Mouse (Mus musculus) megakaryocyte-erythroid progenitor cell, adult 5-6 weeks (primary cell): ENCODE results near the gene Ndufaf3. TPM values are rescaled to one million over a fixed set of nuclear protein-coding genes. Genes with fewer than 3 reads are reported as not detected.
A peak's percentile ranks its signal among the peaks of the same experiment; 100 is the strongest.
"Not testable (repeated sequence)": the region's sequence is repeated elsewhere in the genome, so short reads cannot be mapped to it uniquely, and the experiment has no call there.

ENCODE experiments used
- ATAC-seq: replicated peaks from 2 replicates; pipeline ENCODE4 v1.8.0; 2016; ENCODE audit warnings: mild to moderate bottlenecking, inconsistent platforms; ENCODE audit not compliant: severe bottlenecking, poor library complexity, low FRiP score, low TSS enrichment
- total RNA-seq, 2 experiments: library from RNA; stranded (forward) in 1 of 2; stranded (reverse) in 1 of 2; fragments of 200-1000, 215-1000 nt in 1 of 2; fragments of >200 nt in 1 of 2; fragmentation: Nextera tagmentation in 1 of 2; gene quantifications; 2 replicates each; pipeline ENCODE4 v1.2.3; 2014 to 2017

The Ndufaf3 gene
- total RNA-seq (2014; fragmentation: Nextera tagmentation) (21.9 and 31.1 TPM in 2 replicates), total RNA-seq (2017) (14.1 and 28.7 TPM in 2 replicates)

DNA sequence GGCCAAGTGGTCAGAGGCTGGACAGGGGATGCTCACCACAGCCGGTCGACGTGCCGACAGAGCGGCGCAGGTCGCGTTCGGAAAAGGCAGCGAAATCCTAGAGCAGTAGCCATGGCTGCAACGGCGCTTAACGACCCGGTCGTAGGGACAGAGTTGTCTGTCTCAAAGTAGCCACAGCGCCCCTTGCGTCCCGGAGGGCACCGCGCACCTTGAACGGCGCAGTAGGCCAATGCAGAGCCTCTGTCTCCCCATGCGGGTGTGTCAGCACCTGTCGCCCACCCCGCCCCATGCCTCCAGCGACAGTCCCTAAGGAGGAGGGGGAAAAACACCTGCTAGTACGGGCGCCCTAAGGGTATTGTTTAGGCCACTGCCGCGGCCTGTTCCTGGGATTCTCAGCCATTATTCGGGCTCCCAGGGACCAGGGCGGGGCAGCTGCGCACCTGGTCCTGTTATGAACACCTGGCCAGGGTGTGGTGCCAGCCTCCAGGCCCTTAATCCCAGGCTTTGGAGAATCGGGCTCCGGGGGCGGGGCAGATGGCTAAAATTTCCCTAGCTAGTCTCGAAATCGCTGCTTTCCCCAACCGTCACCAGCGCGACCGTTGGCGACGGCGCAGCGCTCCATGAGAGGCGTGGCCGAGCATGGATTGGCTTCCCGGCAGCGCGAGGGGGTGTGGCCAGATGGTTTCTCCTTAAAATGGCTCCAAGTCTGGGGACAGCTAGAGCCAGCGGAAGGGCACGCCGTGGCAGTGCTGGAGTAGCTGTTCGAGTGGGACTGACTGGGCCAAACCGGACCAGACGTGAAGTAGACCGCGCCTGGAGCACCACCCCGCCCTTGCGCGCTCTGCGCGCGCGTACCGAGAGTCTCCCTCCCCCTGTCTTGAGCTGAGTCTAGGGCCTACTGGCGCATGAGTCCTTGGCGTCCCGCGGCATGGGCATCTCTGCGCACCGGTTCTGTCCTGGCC is at the start of gene Ndufaf3:
Ndufaf3 (minus strand) TSS at position 620 of the 962 bp plus-strand sequence.
- ATAC-seq: peak; percentile 56

DNA sequence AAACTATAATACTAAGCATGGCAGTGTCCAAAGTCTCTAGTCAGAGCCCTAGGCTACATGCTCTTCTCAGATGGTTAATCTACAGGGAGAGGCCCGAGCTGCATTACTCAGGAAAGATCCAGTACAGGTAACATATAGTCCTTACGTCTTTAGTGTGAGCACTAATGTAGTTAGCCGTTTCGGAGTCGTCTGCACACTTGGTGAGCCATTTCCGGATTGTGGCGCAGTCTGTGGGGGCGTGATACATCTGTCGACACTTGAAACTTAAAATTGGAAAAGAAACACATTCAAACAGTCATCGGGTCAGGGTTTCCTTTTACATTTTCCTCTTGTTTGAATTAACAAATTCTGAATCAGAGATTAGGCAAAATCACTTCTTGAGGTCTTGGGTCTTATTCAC is 44.3 kb upstream of the Ndufaf3 start:
- ATAC-seq: no peak

DNA sequence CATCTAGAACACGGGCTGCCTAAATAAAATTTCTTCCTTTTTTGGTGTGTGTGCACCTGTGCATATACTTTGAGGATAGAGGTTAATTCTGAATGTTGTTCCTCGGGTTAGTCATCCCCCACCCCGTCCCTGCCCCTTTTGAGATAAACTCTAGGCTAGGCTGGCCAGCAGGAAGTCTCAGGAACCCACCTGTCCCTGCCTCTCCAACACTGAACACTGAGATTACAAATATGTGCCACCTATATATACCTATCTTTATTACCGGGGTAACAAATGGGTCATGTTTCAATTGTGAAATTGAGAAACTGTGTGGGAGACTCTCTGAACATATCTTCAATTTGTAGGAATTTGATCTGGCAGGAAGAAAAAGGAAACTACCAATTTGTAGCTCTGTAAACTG is 41.7 kb upstream of the Ndufaf3 start:
- no peak for ATAC-seq

DNA sequence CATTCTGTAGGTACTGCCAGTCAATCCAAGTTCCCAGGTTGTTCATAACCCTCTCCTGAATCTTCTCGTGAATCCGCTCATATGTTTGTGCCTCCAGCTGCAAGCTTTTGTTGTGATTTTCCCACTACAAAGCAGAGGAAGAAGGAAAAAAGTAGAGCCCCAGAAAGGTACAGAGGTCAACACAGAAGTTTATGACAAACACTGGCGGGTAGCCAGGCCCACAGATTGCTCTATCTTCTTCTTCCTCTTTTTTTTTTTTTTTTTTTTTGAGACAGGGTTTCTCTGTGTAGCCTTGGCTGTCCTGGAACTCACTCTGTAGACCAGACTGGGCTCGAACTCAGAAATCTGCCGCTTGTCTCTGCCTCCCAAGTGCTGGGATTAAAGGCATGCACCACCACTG is 40.7 kb upstream of the Ndufaf3 start:
- ATAC-seq: not testable (repeated sequence)

DNA sequence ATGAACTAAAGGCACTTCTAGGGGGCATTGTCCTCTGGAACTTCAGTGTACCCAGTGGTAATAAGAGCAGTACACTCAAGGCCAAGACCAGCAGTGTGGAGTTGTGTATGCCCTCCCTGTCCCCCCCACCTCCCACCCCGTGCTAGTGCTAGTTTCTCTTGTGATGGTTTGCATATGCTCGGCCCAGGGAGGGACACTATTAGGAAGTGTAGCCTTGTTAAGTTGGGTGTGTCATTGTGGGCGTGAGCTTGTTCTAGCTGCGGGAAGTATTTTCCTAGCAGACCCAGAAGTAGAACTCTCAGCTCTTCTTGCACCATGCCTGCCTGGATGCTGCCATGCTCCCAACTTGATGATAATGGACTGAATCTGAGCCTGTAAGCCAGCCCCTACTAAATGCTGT is 34.8 kb upstream of the Ndufaf3 start:
- no peak for ATAC-seq

DNA sequence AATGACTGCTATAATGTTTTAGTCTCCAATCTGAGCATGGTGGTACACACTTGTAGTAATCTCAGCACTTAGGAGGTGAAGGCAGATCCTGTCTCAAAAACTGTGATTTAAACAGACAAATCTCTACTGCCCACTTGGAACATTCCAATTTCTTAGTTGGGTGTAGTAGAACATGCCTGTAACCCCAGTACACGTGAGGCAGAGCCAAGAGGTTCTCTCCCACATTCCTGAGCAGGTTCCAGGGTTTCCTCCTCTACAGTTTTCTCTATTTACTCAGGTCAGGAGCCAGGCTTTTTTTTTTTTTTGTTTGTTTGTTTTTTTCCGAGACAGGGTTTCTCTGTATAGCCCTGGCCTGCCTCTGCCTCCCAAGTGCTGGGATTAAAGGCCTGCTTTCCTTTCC is 32.8 kb upstream of the Ndufaf3 start:
- no peak for ATAC-seq

DNA sequence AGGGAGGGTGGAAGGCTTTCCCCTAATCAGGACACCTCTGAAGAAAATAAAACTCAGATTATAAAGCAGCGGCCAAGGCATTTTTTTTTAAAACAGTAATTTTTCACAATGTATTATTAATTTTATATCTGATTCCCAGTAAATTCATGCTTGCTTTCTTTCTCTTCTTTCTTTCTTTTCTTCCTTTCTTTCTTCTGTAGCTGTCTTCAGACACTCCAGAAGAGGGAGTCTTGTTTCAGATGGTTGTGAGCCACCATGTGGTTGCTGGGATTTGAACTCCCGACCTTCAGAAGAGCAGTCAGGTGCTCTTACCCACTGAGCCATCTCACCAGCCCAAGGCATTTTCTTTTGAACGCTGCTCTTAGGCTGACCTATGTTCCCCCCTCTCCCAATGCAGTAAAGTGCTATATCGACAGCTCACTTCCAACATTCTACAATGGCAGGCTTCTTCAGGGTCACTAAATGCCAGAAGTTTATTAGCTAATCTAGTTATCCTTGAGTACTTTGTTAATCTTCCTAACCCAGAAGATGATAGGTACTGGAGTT is 31.9 kb upstream of the Ndufaf3 start:
- ATAC-seq: no peak

DNA sequence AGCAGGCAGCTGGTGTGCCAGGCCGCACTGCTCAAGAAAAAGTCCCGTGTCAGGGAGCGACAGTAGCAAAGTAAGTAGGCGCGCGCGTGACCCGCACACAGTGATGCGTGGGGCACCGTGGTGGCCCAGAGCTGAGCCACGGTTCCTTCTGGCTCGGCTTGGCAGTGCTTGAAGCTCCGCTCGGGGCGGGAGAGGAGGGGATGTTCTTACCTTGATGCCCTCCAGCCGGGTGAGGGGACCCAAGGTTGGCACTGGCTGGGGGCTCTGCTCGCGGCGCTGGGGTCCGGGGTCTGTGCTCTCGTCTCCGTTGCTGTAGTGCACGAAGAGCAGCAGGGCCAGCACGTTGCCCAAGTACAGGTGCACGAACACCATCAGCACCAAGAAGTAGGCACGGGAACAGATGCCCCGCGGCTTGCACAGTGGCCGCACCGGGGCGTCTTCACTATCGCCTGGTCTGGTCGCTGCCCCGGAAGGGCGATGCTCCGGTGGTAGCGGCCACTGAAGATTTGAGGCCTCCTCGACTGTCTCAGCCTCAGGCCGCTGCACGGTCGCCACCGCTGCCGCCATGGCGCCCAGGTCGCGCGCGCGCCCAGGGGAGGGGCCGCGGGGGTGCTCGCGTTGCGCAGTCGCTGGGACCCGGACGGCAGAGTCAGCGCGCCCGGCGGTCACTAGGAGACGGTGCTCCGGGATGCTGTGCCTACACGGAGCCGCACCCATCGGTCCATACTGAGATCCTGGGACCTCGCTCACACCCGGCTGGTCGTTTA is 29.9 kb upstream of the Ndufaf3 start, which contains the start of gene P4htm:
P4htm (minus strand) TSS at position 670 of the 767 bp plus-strand sequence.
- ATAC-seq: peak; percentile 78

DNA sequence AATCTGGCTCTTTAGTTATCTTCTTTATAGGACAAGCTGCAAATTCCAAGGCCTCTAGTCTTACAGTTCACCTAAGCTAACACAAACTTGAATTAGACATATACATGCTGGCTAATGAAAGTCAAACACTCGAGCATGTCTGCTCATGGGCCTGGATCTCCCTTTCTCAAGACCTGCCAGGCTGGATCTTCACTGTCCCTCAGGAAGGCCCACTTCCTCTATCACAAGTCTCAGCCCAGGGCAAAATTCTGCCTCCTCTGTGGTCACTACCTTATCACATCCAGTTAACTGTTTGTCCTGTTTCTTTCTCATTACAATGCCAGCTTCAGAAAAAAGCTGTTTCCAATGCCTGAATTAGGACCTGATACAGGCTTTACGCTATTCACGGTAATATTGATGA is 27.1 kb upstream of the Ndufaf3 start:
- ATAC-seq: no peak

DNA sequence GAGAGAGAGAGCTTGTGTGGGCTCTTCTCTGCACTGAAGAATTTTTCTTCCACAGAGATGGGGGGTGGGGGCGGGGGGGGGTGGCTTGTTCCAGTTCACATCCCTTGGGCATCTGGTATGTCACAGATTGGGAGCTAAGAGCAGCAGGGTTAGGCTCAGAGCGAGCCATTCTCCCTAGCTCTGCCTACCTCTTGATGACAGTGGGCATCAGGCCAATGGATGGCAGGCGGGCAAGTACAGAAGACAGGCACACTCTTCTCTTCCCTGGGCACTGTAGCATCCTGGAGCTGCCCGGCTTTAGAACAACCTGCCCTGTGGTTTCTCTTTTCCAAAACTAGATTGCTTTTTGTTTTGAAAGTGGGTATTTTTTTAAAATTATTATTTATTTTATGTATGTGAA is 24.2 kb upstream of the Ndufaf3 start:
- ATAC-seq: no peak

DNA sequence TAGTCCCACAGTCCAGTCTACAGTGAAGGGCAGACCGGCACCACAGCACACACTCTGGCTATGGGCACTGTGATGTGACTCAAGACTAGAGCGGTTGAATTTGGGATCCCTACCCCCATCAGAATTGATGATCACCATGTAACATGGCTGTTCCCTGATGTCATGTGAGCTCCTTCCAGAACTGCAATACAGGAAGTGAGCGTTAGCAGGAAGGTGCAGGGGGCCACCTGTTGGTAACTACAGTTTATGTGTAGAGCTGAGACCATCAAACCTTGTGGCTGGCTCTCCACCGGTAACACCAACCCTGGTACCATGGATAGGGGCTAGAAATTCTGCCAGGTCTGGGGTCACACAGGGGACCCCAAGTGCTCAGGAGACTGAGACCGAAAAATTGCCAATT is 22.0 kb upstream of the Ndufaf3 start:
- 0 out of 2 replicates have a peak, but pooled peaks have one; percentile 8 for ATAC-seq

DNA sequence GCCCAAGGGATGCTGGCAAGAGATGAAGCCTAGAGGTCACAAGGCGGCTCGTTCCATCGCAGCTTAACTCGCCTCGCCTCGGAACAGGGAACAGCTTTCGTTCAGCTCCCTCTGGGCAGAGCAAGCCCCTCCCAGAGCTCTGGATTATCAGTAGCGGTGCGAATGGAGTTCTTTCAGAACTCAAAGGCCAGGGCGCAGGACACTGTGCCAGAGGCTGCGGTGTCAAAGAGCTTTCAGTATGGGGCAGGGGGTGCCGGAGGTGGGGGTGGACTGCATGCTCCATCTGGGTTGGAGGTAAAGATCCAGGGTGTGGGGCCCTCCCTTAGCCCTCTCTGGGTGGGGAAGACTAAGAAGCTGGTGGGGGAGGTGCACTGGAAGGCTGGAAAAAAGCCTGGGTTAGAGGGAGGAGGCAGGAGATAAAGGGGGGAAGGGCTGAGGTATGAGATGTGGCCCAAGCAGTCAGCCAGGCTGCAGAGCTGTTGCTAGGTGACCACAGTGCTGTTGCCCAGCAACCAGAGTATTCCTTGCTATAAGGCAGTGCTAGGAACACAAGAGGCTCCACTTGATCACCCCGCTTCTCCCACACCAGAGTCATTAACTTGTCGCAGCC is 20.4 kb upstream of the Ndufaf3 start:
- no peak for ATAC-seq

DNA sequence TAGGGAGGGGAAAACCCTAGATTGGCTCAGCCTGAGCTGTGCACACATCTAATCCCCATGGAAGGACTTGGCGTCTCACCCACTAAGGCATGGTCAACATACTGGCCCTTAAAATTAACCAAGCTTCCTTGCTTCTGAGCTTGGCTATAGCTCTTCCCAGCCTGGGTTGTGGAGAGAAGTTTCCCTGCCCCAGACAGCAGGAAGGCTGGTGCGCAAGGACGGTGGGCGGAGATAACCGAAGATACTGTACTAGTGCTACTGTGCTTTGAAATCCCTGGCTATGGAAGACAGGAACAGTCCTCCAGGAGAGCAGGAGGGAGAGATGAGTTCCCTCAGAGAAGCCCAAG is 12.1 kb upstream of the Ndufaf3 start:
- ATAC-seq: no peak

DNA sequence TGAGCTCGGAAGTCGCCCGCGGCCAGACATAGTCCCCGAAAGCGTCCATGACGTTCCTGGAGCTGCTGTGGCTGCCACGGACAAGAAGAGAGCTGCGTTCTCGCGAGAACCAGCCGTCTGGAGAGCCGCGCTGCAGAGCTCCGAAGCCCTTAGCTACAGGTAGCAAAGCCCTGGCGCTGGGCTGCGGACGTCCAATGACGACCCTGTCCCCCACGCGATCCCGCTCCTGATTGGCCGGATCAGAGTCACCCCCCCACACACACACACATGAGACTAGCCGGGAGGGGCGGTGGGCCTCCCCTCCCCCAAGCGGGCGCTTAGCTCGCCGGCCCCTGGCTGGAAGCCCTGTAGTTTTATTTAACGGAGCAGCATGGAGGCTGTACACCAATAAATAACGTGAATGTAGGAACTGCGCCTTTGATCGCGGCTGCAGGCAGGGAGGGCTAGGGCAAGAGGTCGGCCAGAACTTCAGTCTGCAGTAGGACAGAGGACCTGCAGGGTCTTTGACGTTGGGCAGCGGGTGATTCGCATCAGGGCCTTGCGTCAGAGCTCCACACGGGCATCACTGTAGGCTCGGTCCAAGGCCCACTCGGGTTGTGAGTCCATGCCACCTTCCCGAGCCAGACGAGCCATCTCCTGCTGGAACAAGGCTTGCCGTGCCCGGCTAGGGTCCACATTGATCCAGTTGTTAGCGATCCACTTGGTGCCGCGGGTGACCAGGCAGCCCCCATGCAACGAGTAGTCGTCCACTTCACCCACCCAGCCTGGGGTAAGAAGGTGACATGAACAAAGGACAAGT is 11.5 kb upstream of the Ndufaf3 start, which contains the start of gene Wdr6:
Wdr6 (minus strand) TSS at position 195 of the 799 bp plus-strand sequence.
- peak; percentile 89 for ATAC-seq

DNA sequence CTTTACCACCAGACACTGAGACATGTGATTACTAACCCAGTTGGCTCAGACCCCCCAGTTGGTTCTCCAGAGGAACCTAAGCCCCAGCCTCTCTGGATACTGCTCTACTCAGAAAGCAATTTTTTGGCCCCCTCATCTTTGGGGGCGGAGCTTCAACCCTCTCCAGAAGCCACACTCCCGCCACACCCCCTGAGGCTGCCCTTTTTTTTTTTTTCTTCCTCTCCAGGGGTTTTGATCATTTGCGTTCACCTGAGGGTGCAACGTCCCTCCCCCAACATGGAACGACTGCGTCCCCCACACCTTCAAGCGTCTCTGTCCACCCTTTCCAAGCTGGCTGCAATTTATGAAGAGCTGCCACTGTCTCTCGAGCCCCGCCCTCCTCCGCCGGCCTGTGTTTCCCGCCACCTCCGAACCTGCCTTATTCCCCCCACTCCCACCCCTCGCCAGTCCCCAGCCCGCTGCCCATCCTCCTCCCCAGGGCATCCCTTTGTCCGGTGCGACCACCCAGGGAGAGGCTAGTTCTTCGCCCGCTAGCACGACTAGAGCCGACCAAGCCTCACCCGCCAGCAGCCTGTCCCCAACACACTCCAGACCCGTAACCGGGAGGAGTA is 10.8 kb upstream of the Ndufaf3 start:
- ATAC-seq: no peak

DNA sequence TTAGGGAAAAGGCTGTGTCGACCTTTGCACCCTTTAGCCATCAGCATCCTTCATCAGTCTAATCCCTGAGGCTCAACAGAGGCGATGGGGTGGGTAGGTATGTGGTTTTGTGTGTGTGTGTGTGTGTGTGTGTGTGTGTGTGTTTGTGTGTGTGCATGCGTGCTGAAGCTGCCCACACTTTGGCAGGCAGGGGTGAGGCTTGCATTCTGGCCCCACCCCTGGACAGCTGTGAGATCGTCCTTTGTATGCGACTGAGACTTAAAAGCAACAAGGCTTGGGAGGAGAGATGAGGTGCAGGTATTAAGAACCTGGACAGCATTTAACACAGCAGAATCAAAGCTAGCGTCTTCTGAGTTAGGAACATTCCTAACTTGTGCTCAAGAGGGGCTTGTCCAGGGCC is 9.8 kb upstream of the Ndufaf3 start:
- no peak for ATAC-seq

DNA sequence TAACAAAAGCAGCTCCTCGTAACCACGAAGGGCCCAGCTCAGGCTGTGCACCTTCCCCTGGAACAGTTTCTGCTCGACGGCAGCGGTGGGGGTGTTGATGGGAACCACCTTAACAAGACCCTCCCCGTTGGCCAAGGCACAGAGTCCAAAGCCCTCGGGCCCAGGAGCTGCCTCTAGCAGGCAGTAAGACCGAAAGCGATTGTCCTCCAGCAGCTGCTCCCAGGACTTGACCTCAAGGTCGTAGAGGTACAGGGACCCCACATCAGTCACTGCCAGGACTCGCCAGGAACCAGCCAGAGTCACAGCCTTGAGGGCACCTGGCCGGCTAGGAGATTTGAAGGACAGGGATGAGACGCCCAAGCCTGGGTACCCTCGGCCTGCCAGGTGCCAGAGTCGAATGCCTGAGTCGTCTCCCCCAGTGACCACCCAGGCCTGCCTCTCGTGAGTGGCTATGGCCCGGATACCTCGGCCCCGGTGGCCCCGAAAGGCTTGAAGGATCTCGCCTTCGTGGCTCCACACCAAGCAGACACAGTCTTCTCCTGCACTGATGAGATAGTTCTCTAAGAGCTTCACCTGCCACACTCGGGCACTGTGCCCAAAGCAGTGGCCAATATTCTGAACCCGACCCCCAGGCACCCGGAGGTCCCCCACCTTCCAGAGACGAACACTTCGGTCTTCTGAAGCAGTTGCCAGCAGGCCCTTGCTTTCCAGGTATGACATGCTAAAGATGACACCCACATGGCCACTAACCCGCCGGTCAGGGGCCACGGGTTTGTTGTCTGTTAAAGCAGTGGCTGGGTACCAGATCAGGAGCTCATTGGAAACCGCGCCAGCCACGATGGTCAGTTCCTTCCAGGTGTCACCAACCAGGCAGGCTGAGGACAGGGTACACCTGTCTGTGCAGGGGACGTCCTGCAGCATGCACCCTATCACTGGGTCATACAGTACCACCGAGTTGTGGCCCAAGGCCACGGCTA is 8.4 kb upstream of the Ndufaf3 start:
- no peak for ATAC-seq
